Mouse (Mus musculus): ENCODE results near the gene Wdr24. TPM values are rescaled to one million over a fixed set of nuclear protein-coding genes. Genes with fewer than 3 reads are reported as not detected.

Wdr24 gene
- polyA plus RNA-seq, 1 experiment from 2014 or later = 0.76 TPM

Other genes with a start within 250 kb of the Wdr24 start
- 0.32 TPM for gene Lmf1, start 244.5 kb upstream of the Wdr24 start, polyA plus RNA-seq (2014; fragmentation: Illumina TruSeq; extraction: RNeasy Lipid Tissue Mini Kit (QIAGEN cat#74804); ENCODE audit: low read depth, low replicate concordance)
- gene Gng13, start 106.5 kb upstream of the Wdr24 start, polyA plus RNA-seq (2014; fragmentation: Illumina TruSeq; extraction: RNeasy Lipid Tissue Mini Kit (QIAGEN cat#74804); ENCODE audit: low read depth, low replicate concordance) = not detected
- gene Chtf18, start 96.2 kb upstream of the Wdr24 start, polyA plus RNA-seq (2014; fragmentation: Illumina TruSeq; extraction: RNeasy Lipid Tissue Mini Kit (QIAGEN cat#74804); ENCODE audit: low read depth, low replicate concordance) = not detected
- not detected for gene Rpusd1, start 96.0 kb upstream of the Wdr24 start, polyA plus RNA-seq (2014; fragmentation: Illumina TruSeq; extraction: RNeasy Lipid Tissue Mini Kit (QIAGEN cat#74804); ENCODE audit: low read depth, low replicate concordance)
- gene Mslnl, start 87.6 kb upstream of the Wdr24 start, polyA plus RNA-seq (2014; fragmentation: Illumina TruSeq; extraction: RNeasy Lipid Tissue Mini Kit (QIAGEN cat#74804); ENCODE audit: low read depth, low replicate concordance) = not detected
- 0.41 TPM for gene Msln, start 69.2 kb upstream of the Wdr24 start, polyA plus RNA-seq (2014; fragmentation: Illumina TruSeq; extraction: RNeasy Lipid Tissue Mini Kit (QIAGEN cat#74804); ENCODE audit: low read depth, low replicate concordance)
- 1.5 TPM for gene Narfl, start 49.9 kb upstream of the Wdr24 start, polyA plus RNA-seq (2014; fragmentation: Illumina TruSeq; extraction: RNeasy Lipid Tissue Mini Kit (QIAGEN cat#74804); ENCODE audit: low read depth, low replicate concordance)
- not detected for gene Haghl, start 38.0 kb upstream of the Wdr24 start, polyA plus RNA-seq (2014; fragmentation: Illumina TruSeq; extraction: RNeasy Lipid Tissue Mini Kit (QIAGEN cat#74804); ENCODE audit: low read depth, low replicate concordance)
- not detected for gene Ccdc78, start 37.0 kb upstream of the Wdr24 start, polyA plus RNA-seq (2014; fragmentation: Illumina TruSeq; extraction: RNeasy Lipid Tissue Mini Kit (QIAGEN cat#74804); ENCODE audit: low read depth, low replicate concordance)
- gene Fam173a, start 30.7 kb upstream of the Wdr24 start, polyA plus RNA-seq (2014; fragmentation: Illumina TruSeq; extraction: RNeasy Lipid Tissue Mini Kit (QIAGEN cat#74804); ENCODE audit: low read depth, low replicate concordance) = 0.38 TPM
- not detected for gene AC134908.4, start 28.0 kb upstream of the Wdr24 start, polyA plus RNA-seq (2014; fragmentation: Illumina TruSeq; extraction: RNeasy Lipid Tissue Mini Kit (QIAGEN cat#74804); ENCODE audit: low read depth, low replicate concordance)
- not detected for gene Metrn, start 26.5 kb upstream of the Wdr24 start, polyA plus RNA-seq (2014; fragmentation: Illumina TruSeq; extraction: RNeasy Lipid Tissue Mini Kit (QIAGEN cat#74804); ENCODE audit: low read depth, low replicate concordance)
- 1.4 TPM for gene Fbxl16, start 14.5 kb upstream of the Wdr24 start, polyA plus RNA-seq (2014; fragmentation: Illumina TruSeq; extraction: RNeasy Lipid Tissue Mini Kit (QIAGEN cat#74804); ENCODE audit: low read depth, low replicate concordance)
- 3.4 TPM for gene Jmjd8, start 5.2 kb downstream of the Wdr24 start, polyA plus RNA-seq (2014; fragmentation: Illumina TruSeq; extraction: RNeasy Lipid Tissue Mini Kit (QIAGEN cat#74804); ENCODE audit: low read depth, low replicate concordance)
- gene Stub1, start 9.8 kb downstream of the Wdr24 start, polyA plus RNA-seq (2014; fragmentation: Illumina TruSeq; extraction: RNeasy Lipid Tissue Mini Kit (QIAGEN cat#74804); ENCODE audit: low read depth, low replicate concordance) = 7.7 TPM
- not detected for gene Rhbdl1, start 13.7 kb downstream of the Wdr24 start, polyA plus RNA-seq (2014; fragmentation: Illumina TruSeq; extraction: RNeasy Lipid Tissue Mini Kit (QIAGEN cat#74804); ENCODE audit: low read depth, low replicate concordance)
- not detected for gene Gm20683, start 18.1 kb downstream of the Wdr24 start, polyA plus RNA-seq (2014; fragmentation: Illumina TruSeq; extraction: RNeasy Lipid Tissue Mini Kit (QIAGEN cat#74804); ENCODE audit: low read depth, low replicate concordance)
- 18.0 TPM for gene Rhot2, start 21.2 kb downstream of the Wdr24 start, polyA plus RNA-seq (2014; fragmentation: Illumina TruSeq; extraction: RNeasy Lipid Tissue Mini Kit (QIAGEN cat#74804); ENCODE audit: low read depth, low replicate concordance)
- gene Wdr90, start 37.9 kb downstream of the Wdr24 start, polyA plus RNA-seq (2014; fragmentation: Illumina TruSeq; extraction: RNeasy Lipid Tissue Mini Kit (QIAGEN cat#74804); ENCODE audit: low read depth, low replicate concordance) = 1.8 TPM
- not detected for gene Mcrip2, start 45.1 kb downstream of the Wdr24 start, polyA plus RNA-seq (2014; fragmentation: Illumina TruSeq; extraction: RNeasy Lipid Tissue Mini Kit (QIAGEN cat#74804); ENCODE audit: low read depth, low replicate concordance)
- 15.8 TPM for gene Mettl26, start 51.4 kb downstream of the Wdr24 start, polyA plus RNA-seq (2014; fragmentation: Illumina TruSeq; extraction: RNeasy Lipid Tissue Mini Kit (QIAGEN cat#74804); ENCODE audit: low read depth, low replicate concordance)
- not detected for gene Wfikkn1, start 57.2 kb downstream of the Wdr24 start, polyA plus RNA-seq (2014; fragmentation: Illumina TruSeq; extraction: RNeasy Lipid Tissue Mini Kit (QIAGEN cat#74804); ENCODE audit: low read depth, low replicate concordance)
- 1.5 TPM for gene Rab40c, start 96.1 kb downstream of the Wdr24 start, polyA plus RNA-seq (2014; fragmentation: Illumina TruSeq; extraction: RNeasy Lipid Tissue Mini Kit (QIAGEN cat#74804); ENCODE audit: low read depth, low replicate concordance)
- gene Pigq, start 121.3 kb downstream of the Wdr24 start, polyA plus RNA-seq (2014; fragmentation: Illumina TruSeq; extraction: RNeasy Lipid Tissue Mini Kit (QIAGEN cat#74804); ENCODE audit: low read depth, low replicate concordance) = 26.7 TPM
- not detected for gene Nhlrc4, start 121.3 kb downstream of the Wdr24 start, polyA plus RNA-seq (2014; fragmentation: Illumina TruSeq; extraction: RNeasy Lipid Tissue Mini Kit (QIAGEN cat#74804); ENCODE audit: low read depth, low replicate concordance)
- gene A930017K11Rik, start 128.9 kb downstream of the Wdr24 start, polyA plus RNA-seq (2014; fragmentation: Illumina TruSeq; extraction: RNeasy Lipid Tissue Mini Kit (QIAGEN cat#74804); ENCODE audit: low read depth, low replicate concordance) = not detected
- 0.85 TPM for gene Capn15, start 162.2 kb downstream of the Wdr24 start, polyA plus RNA-seq (2014; fragmentation: Illumina TruSeq; extraction: RNeasy Lipid Tissue Mini Kit (QIAGEN cat#74804); ENCODE audit: low read depth, low replicate concordance)
- 2.1 TPM for gene Rab11fip3, start 245.9 kb downstream of the Wdr24 start, polyA plus RNA-seq (2014; fragmentation: Illumina TruSeq; extraction: RNeasy Lipid Tissue Mini Kit (QIAGEN cat#74804); ENCODE audit: low read depth, low replicate concordance)

Measured in sigmoid colon, adult 10 weeks (tissue).